Comparison of ENCODE assay signal across 25 mouse cellular contexts in genomic region chr13:46718893-46719400, GRCm38 (mm10). TPM values are rescaled to one million over a fixed set of nuclear protein-coding genes. Genes with fewer than 3 reads are reported as not detected.
DNase-seq lines count a peak whose midpoint lies in the region; ATAC-seq and TF ChIP-seq lines count a peak whose summit lies in the region.
"Had no signal": no experiment of that assay in that cellular context is flagged by ENCODE, and none has a peak within 500 bp of the region (broad histone marks: within the 10 kb centered on the region; RNA-seq: fewer than 3 reads in every experiment).

No protein-coding gene starts in this region.

- H3K27me3 ChIP-seq in heart, embryonic 11.5 days (ENCODE audit: control insufficient read depth, insufficient read depth, low read length) = no peaks in the 10 kb centered on the region
- no peaks in the 10 kb centered on the region for H3K27me3 ChIP-seq in megakaryocyte, embryonic 14.5 days (replicated peaks)
- no peaks in the 10 kb centered on the region for H3K27me3 ChIP-seq in hindbrain, embryonic 12.5 days
- H3K27me3 ChIP-seq: embryonic facial prominence, embryonic 15.5 days; forebrain, embryonic 15.5 days; intestine, embryonic 15.5 days; limb, embryonic 13.5 days; midbrain, embryonic 13.5 days had no signal

- TF ChIP-seq CTCF in bone marrow, adult 2 months (IDR thresholded peaks at IDR 0.05; ENCODE audit: control insufficient read depth, insufficient read depth, low read length) = no peak

- ATAC-seq in heart, embryonic 11.5 days (replicated peaks; ENCODE audit: insufficient number of reproducible peaks, low FRiP score, low TSS enrichment) = no peak
- no peak for ATAC-seq in hindbrain, embryonic 12.5 days (ENCODE audit: low FRiP score)
- ATAC-seq: forebrain, embryonic 15.5 days; intestine, embryonic 15.5 days; midbrain, embryonic 13.5 days had no signal

- WGBS in heart, embryonic 11.5 days (ENCODE audit: insufficient replicate concordance) = 86% methylated on average over 5 of the region's 5 CpGs
- WGBS in bone marrow, adult 2 months = 34% methylated on average over 5 of the region's 5 CpGs
- 80% methylated on average over 5 of the region's 5 CpGs for WGBS in hindbrain, embryonic 12.5 days

- H3K4me2 ChIP-seq in heart, embryonic 11.5 days = no peak overlapping the region
- no peak overlapping the region for H3K4me2 ChIP-seq in hindbrain, embryonic 12.5 days (replicated peaks)
- H3K4me2 ChIP-seq: embryonic facial prominence, embryonic 15.5 days; forebrain, embryonic 15.5 days; hindbrain, embryonic 14.5 days; intestine, embryonic 15.5 days; limb, embryonic 13.5 days; midbrain, embryonic 13.5 days had no signal

- DNase-seq in heart, adult 11 months = peak; percentile 53
- DNase-seq in A20 (ENCODE audit: low read depth, low spot score) = peak; percentile 41
- DNase-seq in gastrocnemius, adult 18-20 months (ENCODE audit: low spot score) = no peak
- no peak for DNase-seq in adrenal gland, postnatal 25 days
- DNase-seq: adrenal gland, postnatal 10 days; cerebellum, adult 9-10 months; gastrocnemius, postnatal 10 days; heart, adult 18-20 months; heart, postnatal 36 days; kidney, adult 8-10 months; kidney, postnatal 14 days; lung, adult 18-20 months; lung, postnatal 14 days; retina, postnatal 1 day; thymus, adult 18-20 months had no signal

- no peak overlapping the region for H3K9ac ChIP-seq in heart, embryonic 11.5 days (ENCODE audit: low read depth, low read length)
- no peak overlapping the region for H3K9ac ChIP-seq in hindbrain, embryonic 12.5 days
- H3K9ac ChIP-seq: embryonic facial prominence, embryonic 15.5 days; forebrain, embryonic 15.5 days; hindbrain, embryonic 14.5 days; intestine, embryonic 15.5 days; limb, embryonic 13.5 days; midbrain, embryonic 13.5 days had no signal

- H3K4me3 ChIP-seq in heart, embryonic 11.5 days (ENCODE audit: low read depth, low read length) = no peak overlapping the region
- H3K4me3 ChIP-seq in bone marrow, adult 2 months (replicated peaks; ENCODE audit: control insufficient read depth, low read depth, low read length) = peak overlapping the region; percentile 28
- peak overlapping the region; percentile 88 for H3K4me3 ChIP-seq in megakaryocyte, embryonic 14.5 days (replicated peaks)
- H3K4me3 ChIP-seq in hindbrain, embryonic 12.5 days = no peak overlapping the region
- H3K4me3 ChIP-seq: embryonic facial prominence, embryonic 15.5 days; forebrain, embryonic 15.5 days; intestine, embryonic 15.5 days; limb, embryonic 13.5 days; midbrain, embryonic 13.5 days had no signal

- H3K36me3 ChIP-seq in heart, embryonic 11.5 days (ENCODE audit: control insufficient read depth, insufficient read depth, low read length) = no peaks in the 10 kb centered on the region
- H3K36me3 ChIP-seq in megakaryocyte, embryonic 14.5 days (replicated peaks; ENCODE audit: low read length) = peaks cover 18% of the 10 kb centered on the region
- peaks cover 7% of the 10 kb centered on the region; the same call in 1 of the 2 replicates for H3K36me3 ChIP-seq in hindbrain, embryonic 12.5 days
- H3K36me3 ChIP-seq: embryonic facial prominence, embryonic 15.5 days had no signal

- no peaks in the 10 kb centered on the region; the same call in 1 of the 2 replicates for H3K4me1 ChIP-seq in heart, embryonic 11.5 days (ENCODE audit: control insufficient read depth, insufficient read depth, low read length)
- H3K4me1 ChIP-seq in bone marrow, adult 2 months (ENCODE audit: control insufficient read depth, insufficient read depth, low read length) = peaks cover 3% of the 10 kb centered on the region; the same call in 1 of the 2 replicates
- H3K4me1 ChIP-seq in megakaryocyte, embryonic 14.5 days = peaks cover 76% of the 10 kb centered on the region
- no peaks in the 10 kb centered on the region for H3K4me1 ChIP-seq in hindbrain, embryonic 12.5 days
- H3K4me1 ChIP-seq: intestine, embryonic 15.5 days had no signal

- no peaks in the 10 kb centered on the region for H3K9me3 ChIP-seq in heart, embryonic 11.5 days (replicated peaks; ENCODE audit: control insufficient read depth, low read length)
- H3K9me3 ChIP-seq in megakaryocyte, embryonic 14.5 days = no peaks in the 10 kb centered on the region
- H3K9me3 ChIP-seq in hindbrain, embryonic 12.5 days (replicated peaks) = no peaks in the 10 kb centered on the region
- H3K9me3 ChIP-seq: embryonic facial prominence, embryonic 15.5 days; forebrain, embryonic 15.5 days; intestine, embryonic 15.5 days; limb, embryonic 13.5 days; midbrain, embryonic 13.5 days had no signal

- H3K27ac ChIP-seq in heart, embryonic 11.5 days (ENCODE audit: low read depth, low read length) = no peak overlapping the region
- no peak overlapping the region for H3K27ac ChIP-seq in bone marrow, adult 2 months (ENCODE audit: control insufficient read depth, insufficient read depth, low read depth, low read length, poor library complexity)
- H3K27ac ChIP-seq in hindbrain, embryonic 12.5 days = no peak overlapping the region
- H3K27ac ChIP-seq: embryonic facial prominence, embryonic 15.5 days; forebrain, embryonic 15.5 days; hindbrain, embryonic 14.5 days; intestine, embryonic 15.5 days; limb, embryonic 13.5 days; midbrain, embryonic 13.5 days had no signal

- no peak for TF ChIP-seq POLR2A in bone marrow, adult 2 months (IDR thresholded peaks at IDR 0.05; ENCODE audit: borderline replicate concordance, control insufficient read depth, low read depth, low read length)

RNA-seq across cellular contexts. Expression of gene Nup153, which starts 8.8 kb away (rescaled TPM):
- 21.9 and 24.5 TPM in 2 replicates for polyA plus RNA-seq in heart, embryonic 11.5 days (2014; fragmentation: Nextera tagmentation; extraction: Ambion mirVana)
- polyA plus RNA-seq in bone marrow, adult 2 months (2011; ENCODE audit: insufficient read depth, insufficient read length, low replicate concordance, missing spikeins) = 26.7 and 46.7 TPM in 2 replicates
- 0.53 and 2.4 TPM in 2 replicates for polyA plus RNA-seq in megakaryocyte, embryonic 14.5 days (2012; ENCODE audit: insufficient read depth, low replicate concordance)
- polyA plus RNA-seq in hindbrain, embryonic 12.5 days (2016; fragmentation: Nextera tagmentation; extraction: Ambion mirVana) = 40.5 and 40.6 TPM in 2 replicates
- total RNA-seq in gastrocnemius, adult 18-20 months (2021) = 10 to 100 TPM; 40.1 to 41.3 TPM
- 65.3 and 70.3 TPM in 2 replicates for total RNA-seq in adrenal gland, postnatal 25 days (2021)

RNA-seq across cellular contexts. Expression of gene Fam8a1, which starts 49.6 kb away (rescaled TPM):
- 8.1 and 9.3 TPM in 2 replicates for polyA plus RNA-seq in heart, embryonic 11.5 days (2014; fragmentation: Nextera tagmentation; extraction: Ambion mirVana)
- 4.7 and 7.4 TPM in 2 replicates for polyA plus RNA-seq in bone marrow, adult 2 months (2011; ENCODE audit: insufficient read depth, insufficient read length, low replicate concordance, missing spikeins)
- polyA plus RNA-seq in megakaryocyte, embryonic 14.5 days (2012; ENCODE audit: insufficient read depth, low replicate concordance) = 3.5 and 5.8 TPM in 2 replicates
- polyA plus RNA-seq in hindbrain, embryonic 12.5 days (2016; fragmentation: Nextera tagmentation; extraction: Ambion mirVana) = 22.9 and 24.9 TPM in 2 replicates
- total RNA-seq in gastrocnemius, adult 18-20 months (2021) = 10 to 100 TPM; 28.7 to 33.2 TPM
- total RNA-seq in adrenal gland, postnatal 25 days (2021) = 52.3 and 53.6 TPM in 2 replicates

Comparison
In these comparisons a context has a peak if more than half of its experiments do, and no peak if none do; other contexts are left out.
1. DNase-seq: peak in heart, adult 11 months (single experiment) and A20 (single experiment); none in gastrocnemius, adult 18-20 months (single experiment) and adrenal gland, postnatal 25 days (single experiment).
2. H3K4me3 ChIP-seq: peak in bone marrow, adult 2 months (single experiment) and megakaryocyte, embryonic 14.5 days (single experiment); none in heart, embryonic 11.5 days (single experiment) and hindbrain, embryonic 12.5 days (single experiment).